Mouse (Mus musculus) retina, embryonic 14.5 days (tissue): ENCODE results near the gene Tpcn1.

Experiments
- DNase-seq: peaks from one replicate; pipeline ENCODE4 v3.0.0-alpha.2; 2015; ENCODE audit warnings: low spot score

Gene Tpcn1

DNA sequence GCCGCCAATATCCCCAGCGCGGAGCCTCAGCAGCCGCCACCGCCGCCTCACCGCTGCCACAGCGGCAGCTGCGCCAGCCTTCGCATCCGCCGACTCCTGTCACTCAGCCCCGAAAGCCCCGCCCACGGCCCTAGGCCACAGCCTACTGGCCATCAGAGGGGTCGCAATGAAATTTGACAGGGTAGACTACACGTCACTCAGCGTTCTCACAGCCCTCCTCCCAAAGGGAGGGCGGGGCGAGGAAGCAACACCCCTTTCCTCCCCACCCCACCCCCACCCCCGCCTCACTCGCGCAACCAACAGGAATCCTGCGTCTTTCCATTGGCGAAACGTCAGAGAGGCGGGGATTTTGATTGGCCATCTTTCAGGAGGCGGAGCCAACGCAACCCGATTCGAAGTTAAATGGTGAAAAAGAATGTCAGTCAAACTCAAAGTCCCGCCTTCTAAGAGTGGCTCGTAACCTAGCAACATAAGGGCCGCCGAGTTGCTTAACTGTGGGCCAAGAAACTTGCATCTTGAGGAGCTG lies at the start of gene Tpcn1, which contains the start of gene Iqcd:
Tpcn1 (minus strand) TSS at position 105 of the 526 bp plus-strand sequence.
Iqcd (plus strand) TSS at position 448 of the 526 bp plus-strand sequence.
- DNase-seq = peak; percentile 100

DNA sequence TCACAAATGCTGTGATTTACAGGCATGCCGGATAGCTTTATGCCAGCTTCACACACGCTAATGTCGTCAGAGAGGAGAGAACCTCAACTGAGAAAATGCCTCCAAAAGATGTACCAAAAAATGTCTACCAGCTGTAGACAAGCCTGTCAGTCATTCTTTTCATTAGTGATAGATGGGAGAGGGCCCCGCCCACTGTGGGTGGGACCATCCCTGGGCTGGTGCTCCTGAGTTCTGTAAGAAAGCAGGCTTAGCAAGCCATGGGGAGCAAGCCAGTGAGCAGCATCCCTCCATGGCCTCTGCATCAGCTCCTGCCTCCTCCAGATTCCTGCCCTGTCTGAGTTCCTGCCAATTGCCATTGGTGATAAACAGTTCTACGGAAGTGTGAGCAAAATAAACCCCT lies 47.2 kb upstream of the Tpcn1 start:
- DNase-seq = no peak

DNA sequence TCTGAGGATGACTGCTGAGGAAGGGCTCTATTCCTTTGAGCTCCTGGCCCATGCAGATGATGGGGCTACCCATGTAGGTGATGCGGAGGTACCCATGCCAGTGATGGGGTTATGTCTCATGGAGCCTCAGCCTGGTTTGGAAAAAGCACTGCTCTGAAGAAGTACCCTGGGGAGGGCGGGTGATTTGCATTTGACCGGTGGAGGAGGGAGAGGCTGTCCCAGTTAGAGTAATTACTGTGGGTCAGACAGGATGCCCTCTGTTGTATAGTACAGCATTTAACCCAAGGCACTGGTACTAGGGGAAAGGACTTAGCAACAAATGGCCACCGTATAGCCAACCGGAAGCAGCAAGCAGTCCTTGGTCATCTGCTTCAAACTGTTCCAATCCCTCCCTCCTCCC lies 46.4 kb upstream of the Tpcn1 start:
- no peak for DNase-seq

DNA sequence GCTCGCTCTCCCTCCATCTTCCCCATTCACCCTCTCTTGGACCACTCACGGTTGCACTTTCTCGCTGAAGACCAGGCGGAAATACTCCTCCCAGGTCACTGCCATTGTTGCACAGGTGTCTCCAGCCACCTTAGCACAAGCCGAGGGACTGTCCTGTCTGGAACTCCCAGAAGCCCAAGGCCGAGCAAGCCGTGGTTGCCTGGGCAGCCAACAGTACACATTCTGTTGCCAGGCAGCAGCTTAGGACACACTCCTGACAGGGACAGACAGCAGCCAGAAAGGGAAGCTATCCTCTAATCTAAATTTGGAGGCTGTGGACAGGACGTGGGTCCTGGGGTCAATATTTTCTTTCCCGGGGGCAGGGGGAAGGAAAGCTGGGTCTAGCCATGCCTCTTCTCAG lies 45.7 kb upstream of the Tpcn1 start, which contains the start of gene Cfap73:
Cfap73 (minus strand) TSS at position 105 of the 400 bp plus-strand sequence.
- DNase-seq = no peak

DNA sequence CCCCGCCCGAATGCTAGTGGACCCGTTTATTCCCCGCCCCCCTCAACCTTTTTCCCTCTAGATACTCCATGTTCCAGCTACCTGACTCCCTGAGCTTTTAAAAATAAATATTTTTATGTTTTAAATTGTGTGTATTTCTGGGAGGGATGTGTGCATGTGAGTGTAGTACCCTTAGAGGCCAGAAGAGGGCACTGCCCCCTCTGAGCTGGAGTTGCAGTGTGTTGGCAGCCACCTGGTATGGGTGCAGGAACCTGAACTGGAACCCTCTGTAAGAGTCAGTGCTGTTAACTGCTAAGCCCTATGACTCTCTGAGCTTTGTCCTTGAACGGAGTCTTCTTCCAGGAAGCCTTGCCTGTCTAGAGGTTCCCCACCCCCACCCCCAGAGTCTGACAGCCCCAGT lies 43.4 kb upstream of the Tpcn1 start:
- DNase-seq = no peak

DNA sequence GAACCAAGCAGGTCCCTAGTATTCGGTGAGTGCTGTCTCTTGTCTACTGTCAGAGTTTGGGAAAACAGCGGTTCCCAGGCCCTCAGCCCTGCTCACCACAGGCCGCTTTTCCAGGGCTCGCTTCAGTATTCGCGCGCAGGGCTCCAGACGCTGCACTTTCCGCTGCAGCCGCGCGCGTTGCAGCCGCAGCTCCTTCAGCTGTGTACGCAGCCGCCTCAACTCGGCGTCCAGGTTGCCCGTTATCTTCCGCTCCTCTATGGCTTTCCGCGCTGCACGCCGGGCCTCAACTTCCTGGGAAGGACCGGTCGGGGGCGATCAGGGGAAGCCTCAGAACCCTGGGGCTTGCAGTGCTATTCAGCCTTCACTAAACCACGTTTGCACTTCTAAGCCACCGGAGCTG lies 42.7 kb upstream of the Tpcn1 start:
- no peak for DNase-seq

DNA sequence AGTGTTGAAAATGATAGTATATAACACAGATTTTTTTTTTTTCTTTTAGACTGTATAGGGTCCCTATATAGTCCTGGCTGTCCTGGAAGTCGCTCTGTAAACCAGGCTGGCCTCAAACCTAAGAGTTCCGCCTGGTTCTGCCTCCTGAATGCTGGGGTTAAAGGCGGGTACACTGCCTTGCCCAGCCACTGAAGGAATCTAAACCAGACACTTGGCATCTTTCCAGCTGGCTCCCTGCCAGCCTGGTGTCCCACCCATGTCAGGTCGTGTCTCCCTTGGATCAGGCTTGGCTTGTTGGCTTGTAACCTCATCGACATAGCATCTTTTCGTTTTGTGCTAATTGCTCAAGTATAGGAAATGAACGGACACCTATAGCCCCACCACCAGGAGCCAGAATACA lies 40.2 kb upstream of the Tpcn1 start:
- no peak for DNase-seq

DNA sequence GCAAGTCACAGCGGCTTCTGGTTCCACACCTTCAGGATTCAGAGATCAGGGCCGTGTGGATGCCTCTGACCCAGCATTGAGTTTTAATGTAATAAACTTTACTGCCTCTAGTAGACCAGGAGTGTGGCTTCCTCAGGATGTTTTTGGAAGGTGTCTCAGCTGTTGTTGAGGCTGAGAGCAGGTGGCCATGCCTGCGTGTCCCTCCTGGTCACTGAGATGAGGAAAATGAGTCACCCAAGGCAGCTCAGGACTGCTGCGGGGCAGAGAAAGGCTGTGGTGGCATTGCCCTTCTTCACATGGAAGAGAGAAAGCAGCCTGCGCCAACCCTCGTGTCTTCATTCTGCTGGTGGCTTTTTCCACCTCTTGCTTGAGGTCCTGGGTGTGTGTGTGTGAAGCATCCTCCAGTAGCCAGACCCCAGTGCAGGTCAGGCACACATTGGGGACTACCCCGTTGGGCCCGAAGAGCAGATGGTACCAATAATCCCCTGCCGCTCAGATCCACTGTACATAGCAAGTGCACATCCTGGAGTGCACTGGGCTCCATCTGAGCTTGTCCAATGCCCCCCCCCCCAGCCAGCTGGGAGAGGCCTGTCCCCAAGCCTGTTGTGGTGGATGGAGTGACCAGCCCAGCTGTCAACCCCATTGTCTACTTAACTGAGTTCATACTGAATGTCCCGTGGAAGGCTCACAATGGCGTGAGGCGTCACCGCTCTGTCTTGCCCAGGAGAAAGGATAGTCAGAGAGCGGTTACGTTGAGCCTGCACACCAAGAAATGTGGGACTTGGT lies 39.2 kb upstream of the Tpcn1 start:
- peak; percentile 51 for DNase-seq

DNA sequence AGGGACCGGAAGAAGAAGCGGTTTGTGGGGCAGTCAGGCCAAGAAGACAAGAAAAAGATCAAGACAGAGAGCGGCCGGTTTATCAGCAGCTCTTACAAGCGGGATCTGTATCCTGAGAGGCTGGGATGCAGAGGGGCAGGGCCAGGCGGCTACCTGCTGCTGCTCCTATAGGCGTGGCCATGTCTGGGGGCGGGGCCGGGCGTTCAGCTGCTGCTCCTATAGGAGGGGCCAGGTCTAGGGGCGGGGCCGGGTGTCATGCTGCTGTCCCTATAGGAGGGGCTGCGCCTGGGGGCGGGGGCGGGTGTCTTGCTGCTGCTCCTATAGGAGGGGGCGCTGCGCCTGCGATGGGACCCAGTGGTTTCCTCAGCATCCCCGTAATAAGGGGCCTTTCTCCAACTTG lies 37.9 kb upstream of the Tpcn1 start:
- peak; percentile 61 for DNase-seq

DNA sequence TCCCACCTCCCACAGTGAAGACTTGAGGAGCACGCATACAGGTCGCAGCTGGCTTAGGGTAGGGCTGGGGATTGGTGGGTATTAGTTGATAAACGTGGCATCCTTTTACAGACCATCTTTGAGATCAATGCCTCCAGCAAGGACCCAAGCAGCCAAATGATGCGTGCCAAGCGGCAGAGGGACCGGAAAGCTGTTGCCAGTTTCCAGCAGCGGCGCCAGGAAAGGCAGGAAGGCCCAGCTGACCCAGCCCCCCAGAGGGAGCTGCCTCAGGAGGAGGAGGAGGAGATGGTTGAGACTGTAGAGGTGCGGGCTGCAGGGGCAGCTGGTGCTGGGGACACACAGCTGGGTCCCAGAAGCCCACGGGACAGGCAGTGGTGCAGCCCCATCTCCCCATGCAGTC lies 36.0 kb upstream of the Tpcn1 start:
- no peak for DNase-seq

DNA sequence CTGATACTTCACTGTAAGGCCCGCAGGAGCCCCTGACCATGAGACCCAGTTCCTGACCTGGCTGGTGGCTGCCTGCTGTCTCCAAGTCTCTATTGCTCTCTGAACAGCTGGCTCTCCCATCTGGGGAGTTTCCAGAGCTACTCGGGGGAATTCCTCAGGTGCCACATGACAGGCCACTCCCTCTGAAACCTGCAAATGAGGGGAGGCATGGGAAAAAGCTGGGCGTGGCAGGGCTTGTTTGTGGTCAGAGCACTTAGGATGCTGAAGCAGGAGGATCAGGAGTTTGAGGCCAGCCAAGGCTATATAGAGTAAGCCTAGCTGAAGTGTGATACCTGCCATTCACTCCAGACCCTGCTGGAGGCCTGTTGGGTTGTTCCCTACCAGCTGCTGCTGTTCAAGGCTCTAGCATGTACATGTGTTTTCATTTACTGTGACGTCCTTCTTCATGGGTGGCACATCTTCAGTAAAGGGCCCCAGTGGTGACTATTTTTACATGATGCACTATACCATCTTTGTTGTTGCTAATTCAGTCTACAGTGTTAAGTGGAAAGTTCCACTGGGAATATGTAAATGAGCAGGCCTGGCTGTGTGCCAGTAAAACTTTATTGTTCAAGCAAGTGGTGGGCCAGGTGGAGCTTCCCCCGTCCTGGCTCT lies 33.9 kb upstream of the Tpcn1 start:
- no peak for DNase-seq

DNA sequence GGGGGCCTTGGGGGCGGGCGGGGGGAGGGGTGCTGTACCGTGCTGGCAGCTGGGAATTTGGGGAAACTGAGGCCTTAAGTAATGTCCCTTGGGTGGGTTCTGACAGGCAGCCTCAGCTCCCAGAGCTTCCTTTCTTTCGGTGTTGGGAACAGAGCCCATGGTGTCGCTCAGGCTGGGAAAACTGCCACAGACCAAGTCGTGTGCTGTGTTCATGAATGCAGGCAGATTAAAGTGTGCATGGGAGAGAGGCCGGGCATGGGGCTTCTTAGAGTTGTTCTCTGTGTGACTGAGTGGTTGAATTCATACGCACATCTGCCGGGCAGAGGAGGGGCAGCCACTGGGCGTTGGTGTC lies 33.3 kb upstream of the Tpcn1 start:
- no peak for DNase-seq

DNA sequence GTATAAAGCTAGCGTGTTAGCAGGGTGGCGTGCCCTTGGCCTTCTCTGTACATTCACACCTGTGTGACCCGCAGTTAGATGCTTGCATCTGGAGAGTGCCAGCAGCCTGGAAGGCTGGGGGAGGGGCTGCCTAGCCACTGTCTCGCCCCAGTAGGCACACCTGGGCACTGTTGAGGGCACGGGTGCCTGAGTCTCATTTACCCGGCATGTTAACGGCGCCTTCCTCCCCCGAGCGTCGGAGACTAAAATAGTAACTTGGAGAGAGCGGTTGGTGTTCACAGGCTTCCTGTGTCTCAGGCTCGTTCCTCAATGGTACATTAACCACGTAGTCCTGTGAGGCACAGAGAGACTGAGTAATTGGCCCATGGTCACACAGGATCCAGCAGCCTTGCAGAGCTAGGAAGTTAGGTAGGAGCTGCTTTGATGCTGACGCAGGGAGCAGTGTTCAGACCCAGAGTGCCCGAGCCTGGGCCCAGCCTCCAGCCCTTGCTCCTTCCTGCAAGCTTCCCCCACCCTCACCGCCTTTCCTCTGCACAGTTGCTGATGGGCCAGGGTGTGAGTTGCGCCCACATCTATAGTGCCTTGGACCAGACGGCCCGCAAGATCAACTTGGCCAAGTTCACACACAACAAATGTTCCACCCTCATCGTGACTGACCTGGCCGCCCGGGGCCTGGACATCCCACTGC lies 32.7 kb upstream of the Tpcn1 start:
- no peak for DNase-seq

DNA sequence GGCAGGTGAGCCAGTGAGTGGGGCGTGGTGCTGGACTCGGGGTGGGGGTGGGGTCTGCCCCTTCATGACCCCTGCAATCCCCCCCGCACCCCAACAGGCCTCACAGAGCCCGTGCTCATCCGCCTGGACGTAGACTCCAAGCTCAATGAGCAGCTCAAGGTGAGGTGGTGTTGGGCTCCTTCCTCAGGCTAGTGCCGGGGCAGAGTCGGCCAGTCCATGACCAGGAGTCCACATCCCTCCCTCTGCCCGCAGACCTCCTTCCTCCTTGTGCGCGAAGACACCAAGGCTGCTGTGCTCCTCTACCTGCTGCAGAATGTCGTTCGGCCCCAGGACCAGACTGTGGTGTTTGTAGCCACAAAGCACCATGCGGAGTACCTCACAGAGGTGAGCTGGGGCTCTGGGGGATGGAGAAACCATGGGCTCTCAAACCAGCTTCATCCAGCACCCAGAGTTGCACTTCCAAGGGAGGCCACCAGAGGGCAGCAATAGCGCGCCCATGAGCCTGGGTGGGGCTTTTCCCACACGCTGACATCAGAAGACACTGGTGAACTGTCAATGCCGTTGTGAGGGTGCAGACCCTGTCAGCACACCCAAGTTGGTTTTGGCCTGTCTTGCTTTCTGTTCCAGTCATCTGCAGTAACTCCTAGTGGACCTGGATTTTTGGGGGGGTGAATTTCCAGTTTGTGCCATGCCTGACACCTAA lies 32.1 kb upstream of the Tpcn1 start:
- DNase-seq = peak; percentile 89

DNA sequence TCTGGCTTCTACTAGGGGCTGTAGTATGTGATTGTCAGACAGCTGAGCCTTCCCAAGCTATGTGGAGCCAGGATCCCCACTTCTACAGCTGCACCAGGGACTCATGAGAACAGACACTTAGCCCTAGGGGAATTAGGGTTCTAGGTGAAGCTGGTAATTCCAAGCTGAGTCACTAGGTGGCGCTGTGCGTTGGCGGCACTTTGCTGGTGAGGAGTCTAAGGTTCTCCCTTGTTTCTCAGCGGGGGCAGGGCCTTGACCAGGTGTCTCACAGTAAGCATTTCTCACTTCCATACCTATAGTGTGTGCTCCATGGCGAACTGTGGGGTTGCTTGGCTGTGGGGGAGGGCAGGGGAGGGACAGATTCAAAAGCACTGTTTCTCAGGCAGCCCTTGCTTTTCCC lies 30.7 kb upstream of the Tpcn1 start:
- DNase-seq = peak; percentile 78

DNA sequence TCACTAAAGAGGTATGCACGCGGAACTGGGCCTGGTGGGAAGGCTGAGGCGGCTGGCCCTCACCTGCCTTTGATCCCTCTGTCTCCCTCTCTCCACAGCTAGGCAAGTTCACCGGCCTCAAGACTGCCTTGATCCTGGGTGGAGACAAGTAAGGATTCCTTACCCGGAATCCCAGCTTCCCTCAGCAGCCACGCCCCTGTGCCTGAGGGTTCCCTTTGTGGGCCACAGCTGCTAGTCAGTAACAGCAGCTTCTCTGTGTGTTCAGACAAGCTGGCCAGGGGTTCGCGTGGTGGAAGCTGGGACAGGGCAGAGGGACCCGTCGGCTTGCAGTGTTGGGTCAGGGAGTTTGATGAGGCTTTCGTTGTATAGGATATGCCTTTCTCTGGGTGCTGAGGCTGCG lies 30.3 kb upstream of the Tpcn1 start:
- DNase-seq = no peak

DNA sequence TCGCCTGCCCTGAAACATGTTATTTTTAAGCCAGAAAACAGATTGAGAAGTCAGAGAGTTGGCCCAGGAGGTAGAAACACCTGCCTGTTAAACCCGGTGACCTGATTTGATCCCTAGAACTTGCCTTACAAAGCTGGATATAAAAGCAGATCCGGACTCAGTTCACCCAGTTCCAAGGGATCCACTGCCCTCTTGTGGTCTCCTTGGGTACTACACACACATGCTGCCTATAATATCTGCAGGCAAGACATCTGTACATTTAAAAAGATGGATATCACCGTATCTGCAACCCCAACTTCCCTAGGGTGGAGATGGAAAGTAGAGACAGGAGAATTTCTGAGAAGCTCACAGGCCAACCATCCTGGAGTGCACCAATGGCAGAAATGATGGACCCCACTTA lies 27.4 kb upstream of the Tpcn1 start:
- peak; percentile 65 for DNase-seq

DNA sequence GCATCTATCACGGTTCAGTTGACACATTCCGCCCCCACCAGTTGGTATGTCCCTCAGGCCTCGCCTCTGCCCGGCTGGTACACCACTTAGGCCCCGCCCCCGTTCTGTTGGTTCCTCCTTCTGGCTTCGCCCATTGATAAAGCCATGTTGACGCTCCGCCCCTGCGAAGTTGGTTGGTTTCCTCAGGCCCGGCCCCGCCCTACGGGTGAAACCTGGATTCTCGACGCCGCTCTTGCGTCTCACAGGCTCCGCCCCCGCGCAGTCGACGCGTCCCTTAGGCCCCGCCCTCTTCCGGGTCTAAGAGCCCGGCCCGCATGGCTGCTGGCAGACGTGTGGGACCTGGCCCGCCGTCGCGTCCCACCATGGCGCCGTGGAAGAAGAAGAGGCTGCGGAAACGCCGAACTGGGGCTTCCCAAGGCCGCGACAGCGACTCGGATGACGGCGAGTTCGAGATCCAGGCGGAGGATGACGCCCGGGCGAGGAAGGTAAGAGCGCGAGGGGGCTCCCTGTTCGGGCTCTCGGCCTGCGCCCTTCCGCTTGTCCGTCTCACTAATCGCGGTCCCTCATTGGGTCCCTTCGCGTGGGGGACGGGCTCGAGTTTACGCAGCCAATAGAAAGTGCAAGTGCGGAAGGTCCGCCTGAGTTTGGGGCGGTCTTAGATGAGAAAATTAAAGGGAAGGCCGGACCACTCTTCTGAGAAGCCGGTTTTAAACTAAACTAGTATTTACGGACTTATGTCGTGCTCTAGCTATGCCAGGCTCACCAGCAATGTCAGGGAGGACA lies 24.5 kb upstream of the Tpcn1 start:
- peak; percentile 100 for DNase-seq

DNA sequence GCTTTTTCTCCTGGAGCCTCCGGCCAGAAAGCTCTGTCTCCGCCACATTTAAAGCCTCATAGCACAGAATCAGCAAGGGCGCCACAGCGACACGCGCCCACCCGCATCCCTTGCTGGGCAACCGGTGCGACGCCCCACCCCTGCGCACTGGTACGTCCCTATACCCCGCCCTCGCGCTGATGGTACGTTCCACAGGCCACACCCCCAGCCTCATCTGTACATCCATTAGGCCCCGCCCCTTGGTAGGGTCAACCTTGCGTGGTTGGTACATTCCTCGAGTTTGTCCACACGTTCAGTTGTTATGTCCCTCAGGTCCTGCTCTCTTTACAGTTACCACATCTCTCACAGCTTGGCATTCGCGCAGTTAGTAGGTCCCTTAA lies 24.0 kb upstream of the Tpcn1 start, which contains the start of the genes Rita1 and Ddx54:
Rita1 (minus strand) TSS at position 148 of the 380 bp plus-strand sequence.
Ddx54 (plus strand) TSS at position 298 of the 380 bp plus-strand sequence.
- DNase-seq = peak; percentile 99

DNA sequence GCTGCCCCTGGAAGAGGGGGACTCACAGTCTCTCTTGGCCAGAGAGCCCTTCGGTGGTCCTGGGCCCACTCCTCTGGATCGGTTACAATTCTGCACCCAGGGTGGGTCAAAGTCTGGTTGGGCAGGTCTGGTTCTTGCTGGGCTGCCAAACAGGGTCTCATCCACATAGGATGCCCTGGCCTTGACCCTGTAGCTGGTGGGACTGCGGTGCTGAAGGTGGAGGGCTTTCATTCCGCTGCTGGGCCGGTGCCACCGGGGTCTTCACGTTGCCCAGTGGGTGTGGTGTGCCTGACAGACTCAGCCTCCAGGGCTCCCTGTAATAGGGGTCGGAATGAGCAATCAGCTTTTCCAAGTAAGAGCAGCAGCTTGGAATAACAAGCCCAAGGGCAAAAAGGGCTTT lies 22.9 kb upstream of the Tpcn1 start:
- DNase-seq = no peak

DNA sequence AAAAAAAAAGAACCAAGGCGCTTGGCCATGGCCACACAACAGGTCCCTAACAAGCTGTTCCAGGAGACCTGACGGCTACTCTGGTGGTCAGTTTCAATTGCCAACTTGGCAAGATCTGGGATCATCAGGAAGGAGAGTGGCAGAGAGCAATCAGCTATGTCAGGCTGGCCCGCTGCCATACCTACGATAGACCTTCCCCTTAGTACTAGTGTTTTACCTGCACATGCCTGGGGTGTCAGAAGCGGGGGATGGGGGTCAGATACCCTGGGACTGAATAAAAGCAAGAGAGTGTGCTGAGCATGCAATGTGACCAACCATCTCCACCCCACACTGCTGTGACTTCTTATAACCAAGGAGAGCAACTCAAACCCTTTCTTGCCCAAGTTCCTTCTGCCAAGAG lies 22.4 kb upstream of the Tpcn1 start:
- no peak for DNase-seq
